Mouse (Mus musculus): Measurements from ENCODE around the gene Plekha8.

The Plekha8 gene

DNA sequence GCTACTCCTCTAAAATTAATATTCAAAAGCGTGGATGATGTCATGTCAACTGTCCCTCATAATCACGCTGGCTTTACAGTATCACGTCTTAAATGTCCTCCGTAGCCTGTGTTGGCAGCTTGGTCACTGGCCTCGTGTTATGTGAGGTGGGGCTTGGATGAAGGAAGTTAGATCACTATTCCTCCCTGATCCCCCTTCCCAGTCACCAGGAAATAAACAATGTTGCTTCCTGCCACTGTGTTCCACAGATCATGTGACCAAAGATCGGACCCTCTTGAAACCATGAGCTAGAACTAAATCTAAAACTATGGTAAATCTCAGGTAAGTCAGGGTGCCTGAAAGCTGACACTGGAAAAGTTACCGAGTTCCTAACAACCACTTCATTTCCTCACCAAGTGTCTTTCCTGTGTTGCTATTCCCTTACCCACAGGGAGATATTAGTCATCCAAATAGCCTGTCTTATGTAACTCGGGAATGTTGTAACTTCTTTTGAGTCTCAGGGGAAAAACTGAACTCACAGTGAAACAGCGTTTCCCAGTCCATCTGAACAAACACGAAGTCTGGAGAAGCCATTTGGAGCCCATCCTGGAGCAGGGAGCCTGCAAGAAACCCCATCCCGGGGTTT, 60.7 kb downstream of the Plekha8 start:
- Histone ChIP-seq H3K27me3 (ENCODE audit: control insufficient read depth, insufficient read depth, low read length, poor library complexity, severe bottlenecking) (0 out of 2 replicates have a peak, but pooled peaks cover 2% of the 10 kb centered on the region), H3K36me3 (ENCODE audit: control insufficient read depth, insufficient read depth, low read length, poor library complexity, severe bottlenecking) (no peaks in the 10 kb centered on the region)
- DNase-seq (ENCODE audit: low read depth, low spot score), result no peak

DNA sequence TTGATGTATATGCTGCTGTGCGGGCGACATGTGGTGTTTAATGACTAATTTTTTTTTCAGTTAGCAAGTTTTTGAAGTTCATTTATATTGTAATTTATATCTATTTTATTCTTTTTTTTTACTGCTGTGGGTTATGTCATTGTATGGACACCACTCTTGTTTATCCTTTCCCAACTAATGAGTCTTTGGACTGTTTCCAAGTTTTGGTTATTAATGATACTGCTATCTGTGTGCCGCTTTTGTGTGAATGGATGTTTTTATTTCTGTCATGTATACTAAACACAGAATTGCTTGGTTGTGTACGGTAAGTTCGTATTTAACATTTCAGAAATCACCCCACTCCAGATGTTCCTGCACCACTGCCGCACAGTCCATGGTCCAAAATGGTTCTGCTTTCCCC, 63.0 kb downstream of the Plekha8 start:
- Histone ChIP-seq H3K36me3 (ENCODE audit: control insufficient read depth, insufficient read depth, low read length, poor library complexity, severe bottlenecking) (no peaks in the 10 kb centered on the region), H3K27me3 (ENCODE audit: control insufficient read depth, insufficient read depth, low read length, poor library complexity, severe bottlenecking) (0 out of 2 replicates have a peak, but pooled peaks cover 2% of the 10 kb centered on the region)
- DNase-seq (ENCODE audit: low read depth, low spot score), result no peak

GRCm38 (mm10) chr6:54669868-54670267, 75.0 kb downstream of the Plekha8 start:
- no peaks in the 10 kb centered on the region for H3K36me3 ChIP-seq (ENCODE audit: control insufficient read depth, insufficient read depth, low read length, poor library complexity, severe bottlenecking)
- 0 out of 2 replicates have a peak, but pooled peaks cover under 1% of the 10 kb centered on the region for H3K27me3 ChIP-seq (ENCODE audit: control insufficient read depth, insufficient read depth, low read length, poor library complexity, severe bottlenecking)
- no peak for DNase-seq (ENCODE audit: low read depth, low spot score)

- no peak for DNase-seq (ENCODE audit: low read depth, low spot score)
- H3K36me3 ChIP-seq (ENCODE audit: control insufficient read depth, insufficient read depth, low read length, poor library complexity, severe bottlenecking), result no peaks in the 10 kb centered on the region
- H3K27me3 ChIP-seq (ENCODE audit: control insufficient read depth, insufficient read depth, low read length, poor library complexity, severe bottlenecking), result 0 out of 2 replicates have a peak, but pooled peaks cover 2% of the 10 kb centered on the region
Observed at GRCm38 (mm10) chr6:54672901-54673300, 78.0 kb downstream of the Plekha8 start.

DNA sequence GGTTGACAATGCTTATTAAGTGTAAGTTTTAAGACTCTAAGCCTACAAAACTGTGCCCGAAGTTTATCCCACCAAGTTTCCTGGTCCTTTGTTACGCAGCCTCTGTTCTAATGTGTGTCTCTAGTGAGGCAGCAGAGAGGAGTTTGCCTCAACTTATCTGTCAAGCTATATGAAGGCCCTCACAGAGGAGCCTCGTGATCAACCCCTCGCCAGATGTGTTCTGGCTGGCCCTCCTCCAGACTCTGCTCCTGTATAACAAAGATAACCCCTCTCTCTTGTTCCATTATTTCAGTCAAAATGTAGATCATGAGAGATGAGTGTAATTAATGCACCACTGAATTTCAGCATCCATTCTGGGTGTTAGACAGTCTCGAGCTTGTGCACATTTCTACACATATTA, 84.8 kb downstream of the Plekha8 start:
- DNase-seq (ENCODE audit: low read depth, low spot score), result no peak
- Histone ChIP-seq H3K27me3 (ENCODE audit: control insufficient read depth, insufficient read depth, low read length, poor library complexity, severe bottlenecking) (0 out of 2 replicates have a peak, but pooled peaks cover 2% of the 10 kb centered on the region), H3K36me3 (ENCODE audit: control insufficient read depth, insufficient read depth, low read length, poor library complexity, severe bottlenecking) (no peaks in the 10 kb centered on the region)

GRCm38 (mm10) chr6:54680891-54681745, 86.2 kb downstream of the Plekha8 start, which contains the start of gene Mturn:
Mturn (plus strand) TSS chr6:54681624.
- peak; percentile 97 for DNase-seq (ENCODE audit: low read depth, low spot score)
- no peaks in the 10 kb centered on the region for H3K36me3 ChIP-seq (ENCODE audit: control insufficient read depth, insufficient read depth, low read length, poor library complexity, severe bottlenecking)
- H3K27me3 ChIP-seq (ENCODE audit: control insufficient read depth, insufficient read depth, low read length, poor library complexity, severe bottlenecking), result no peaks in the 10 kb centered on the region

- H3K27me3 ChIP-seq (ENCODE audit: control insufficient read depth, insufficient read depth, low read length, poor library complexity, severe bottlenecking), result no peaks in the 10 kb centered on the region
- H3K36me3 ChIP-seq (ENCODE audit: control insufficient read depth, insufficient read depth, low read length, poor library complexity, severe bottlenecking), result no peaks in the 10 kb centered on the region
- no peak for DNase-seq (ENCODE audit: low read depth, low spot score)
Observed at GRCm38 (mm10) chr6:54681746-54682428, 87.0 kb downstream of the Plekha8 start.

GRCm38 (mm10) chr6:54684085-54684484, 89.2 kb downstream of the Plekha8 start:
- Histone ChIP-seq H3K36me3 (ENCODE audit: control insufficient read depth, insufficient read depth, low read length, poor library complexity, severe bottlenecking) (no peaks in the 10 kb centered on the region), H3K27me3 (ENCODE audit: control insufficient read depth, insufficient read depth, low read length, poor library complexity, severe bottlenecking) (no peaks in the 10 kb centered on the region)
- no peak for DNase-seq (ENCODE audit: low read depth, low spot score)

DNA sequence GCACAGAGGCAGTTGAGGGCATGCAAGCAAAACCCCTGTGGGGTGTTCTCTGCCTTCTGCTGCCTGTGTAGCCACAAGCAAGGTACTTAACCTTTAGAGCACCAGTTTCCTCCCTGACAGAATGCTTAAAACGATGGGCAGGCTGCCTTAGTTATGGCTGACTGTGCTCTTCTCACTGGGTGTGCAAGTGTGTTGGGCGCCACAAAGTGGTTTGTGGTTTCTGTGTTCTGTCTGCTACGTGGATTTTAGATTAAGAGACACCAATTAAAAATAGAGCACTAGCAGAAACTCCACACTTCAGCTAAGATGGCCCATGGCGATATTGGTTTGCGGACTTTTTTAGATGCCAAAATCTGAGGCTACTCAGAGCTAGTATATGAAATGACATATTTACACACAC, 90.2 kb downstream of the Plekha8 start:
- no peaks in the 10 kb centered on the region for H3K36me3 ChIP-seq (ENCODE audit: control insufficient read depth, insufficient read depth, low read length, poor library complexity, severe bottlenecking)
- no peaks in the 10 kb centered on the region for H3K27me3 ChIP-seq (ENCODE audit: control insufficient read depth, insufficient read depth, low read length, poor library complexity, severe bottlenecking)
- no peak for DNase-seq (ENCODE audit: low read depth, low spot score)

GRCm38 (mm10) chr6:54685716-54686395, 90.9 kb downstream of the Plekha8 start:
- no peaks in the 10 kb centered on the region for H3K27me3 ChIP-seq (ENCODE audit: control insufficient read depth, insufficient read depth, low read length, poor library complexity, severe bottlenecking)
- no peaks in the 10 kb centered on the region for H3K36me3 ChIP-seq (ENCODE audit: control insufficient read depth, insufficient read depth, low read length, poor library complexity, severe bottlenecking)
- no peak for DNase-seq (ENCODE audit: low read depth, low spot score)

DNA sequence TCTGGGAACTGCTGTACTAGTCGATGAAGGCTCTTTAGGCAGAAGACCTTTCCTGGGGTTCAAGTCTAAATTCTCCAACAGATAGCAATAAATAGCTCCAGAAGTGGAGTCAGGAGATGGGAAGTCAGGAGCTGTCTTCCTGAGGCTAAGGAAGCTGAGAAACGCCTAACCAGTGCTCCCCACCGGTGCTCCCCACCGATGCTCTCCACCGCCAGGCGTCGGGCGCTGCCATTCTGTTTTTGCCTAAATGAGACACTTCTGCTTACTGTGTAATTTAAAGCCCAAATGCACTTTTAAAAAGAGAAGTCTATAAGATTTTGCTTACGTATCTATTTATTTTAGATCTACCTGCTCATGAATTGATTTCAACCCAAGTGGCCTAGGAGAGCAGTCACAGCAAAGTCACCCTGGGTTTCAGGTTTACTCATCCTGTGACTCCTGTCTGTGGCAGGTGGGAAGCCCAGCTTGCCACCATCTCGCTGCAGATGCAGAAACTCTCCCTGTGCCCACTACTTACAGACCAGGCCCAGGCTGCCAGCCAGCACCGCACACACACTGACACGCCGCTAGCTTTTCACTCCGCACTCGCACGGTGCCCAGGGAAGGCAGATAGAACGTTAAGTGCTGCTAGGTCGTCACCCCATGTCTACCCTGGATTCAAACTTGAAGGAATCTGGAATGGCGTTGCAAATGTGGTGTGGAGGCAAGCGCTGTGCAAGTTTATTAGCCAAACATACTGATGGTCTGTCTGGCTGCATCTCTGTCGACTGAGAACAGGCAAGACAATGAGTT, 92.2 kb downstream of the Plekha8 start:
- Histone ChIP-seq H3K27me3 (ENCODE audit: control insufficient read depth, insufficient read depth, low read length, poor library complexity, severe bottlenecking) (no peaks in the 10 kb centered on the region), H3K36me3 (ENCODE audit: control insufficient read depth, insufficient read depth, low read length, poor library complexity, severe bottlenecking) (no peaks in the 10 kb centered on the region)
- DNase-seq (ENCODE audit: low read depth, low spot score), result no peak

DNA sequence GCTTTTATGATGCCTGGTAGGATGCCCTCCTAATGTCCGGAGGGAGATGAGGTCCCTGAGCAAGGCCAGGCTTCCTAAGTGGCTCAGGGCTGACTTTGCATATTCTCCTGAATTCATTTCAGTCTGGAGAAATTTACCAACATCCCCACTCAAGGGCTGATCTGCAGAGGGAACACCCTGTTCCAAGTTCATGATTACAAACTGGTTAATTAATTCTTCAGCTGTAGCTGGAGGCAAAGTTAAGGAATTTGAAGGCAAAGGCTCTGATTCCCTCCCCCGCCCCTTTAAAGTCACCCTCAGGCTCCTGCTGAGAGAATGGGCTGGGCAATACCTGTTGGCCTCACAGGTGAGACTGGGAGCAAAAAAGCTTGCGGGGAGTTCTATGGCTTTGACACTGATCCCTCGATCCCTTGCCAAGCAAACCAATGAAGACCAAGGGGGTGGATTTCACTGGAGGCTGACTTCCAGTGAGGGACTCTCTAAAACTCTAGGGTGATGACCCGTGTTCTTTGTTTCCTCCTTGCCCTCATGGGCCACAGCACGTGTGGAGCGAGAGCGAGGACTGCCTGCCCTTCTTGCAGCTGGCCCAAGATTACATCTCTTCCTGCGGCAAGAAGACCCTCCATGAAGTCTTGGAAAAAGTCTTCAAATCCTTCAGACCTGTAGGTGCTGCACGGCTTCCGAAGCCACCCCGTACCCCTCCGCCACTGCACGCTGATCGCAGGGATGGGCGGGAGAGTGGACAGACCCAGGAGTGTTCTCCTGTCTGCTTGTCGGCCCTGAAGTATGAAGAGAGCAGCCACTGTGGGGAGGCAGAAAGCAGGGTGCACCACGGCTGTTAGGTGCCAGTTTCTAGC, 93.8 kb downstream of the Plekha8 start:
- H3K36me3 ChIP-seq (ENCODE audit: control insufficient read depth, insufficient read depth, low read length, poor library complexity, severe bottlenecking), result no peaks in the 10 kb centered on the region; the same call in 1 of the 2 replicates
- DNase-seq (ENCODE audit: low read depth, low spot score), result no peak
- H3K27me3 ChIP-seq (ENCODE audit: control insufficient read depth, insufficient read depth, low read length, poor library complexity, severe bottlenecking), result no peaks in the 10 kb centered on the region

- H3K27me3 ChIP-seq (ENCODE audit: control insufficient read depth, insufficient read depth, low read length, poor library complexity, severe bottlenecking), result no peaks in the 10 kb centered on the region
- DNase-seq (ENCODE audit: low read depth, low spot score), result no peak
- H3K36me3 ChIP-seq (ENCODE audit: control insufficient read depth, insufficient read depth, low read length, poor library complexity, severe bottlenecking), result no peaks in the 10 kb centered on the region; the same call in 1 of the 2 replicates
Observed at GRCm38 (mm10) chr6:54689686-54690085, 94.8 kb downstream of the Plekha8 start.
